30 mouse cellular contexts compared by ENCODE assay signal in the genomic region with DNA sequence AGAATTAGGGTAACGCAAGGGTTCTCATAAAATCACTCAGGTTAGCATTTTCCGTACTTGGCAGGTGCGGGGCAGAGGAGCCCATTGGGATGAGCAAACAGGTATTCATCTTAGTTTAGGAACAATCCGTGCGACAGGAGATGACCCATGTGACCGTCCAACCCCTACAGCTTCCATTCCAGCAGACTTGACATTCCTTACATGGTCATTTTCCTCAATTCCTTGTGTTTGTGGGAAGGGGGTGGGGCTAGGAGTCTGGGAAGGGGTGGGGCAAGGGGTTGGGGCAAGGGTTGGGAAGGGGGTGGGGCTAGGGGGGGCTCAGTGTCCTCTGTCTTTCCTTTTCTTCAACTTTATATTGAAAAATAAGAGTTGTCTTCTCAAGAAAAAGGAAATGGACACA. TPM values are rescaled to one million over a fixed set of nuclear protein-coding genes. Genes with fewer than 3 reads are reported as not detected.
DNase-seq lines count a peak whose midpoint lies in the region; ATAC-seq lines count a peak whose summit lies in the region.
"Had no signal": no experiment of that assay in that cellular context is flagged by ENCODE, and none has a peak within 500 bp of the region (broad histone marks: within the 10 kb centered on the region; RNA-seq: fewer than 3 reads in every experiment).

No protein-coding gene starts in this region.

- intact Hi-C loops in heart, postnatal 36 days (cut with DNase I), result no loop called here

- no peaks in the 10 kb centered on the region for H3K36me3 ChIP-seq in forebrain, embryonic 12.5 days (replicated peaks)
- no peaks in the 10 kb centered on the region for H3K36me3 ChIP-seq in forebrain, embryonic 13.5 days (ENCODE audit: poor library complexity, severe bottlenecking)
- no peaks in the 10 kb centered on the region for H3K36me3 ChIP-seq in heart, embryonic 15.5 days
- H3K36me3 ChIP-seq in midbrain, embryonic 11.5 days (ENCODE audit: control insufficient read depth, insufficient read depth, low read length), result no peaks in the 10 kb centered on the region
- no peaks in the 10 kb centered on the region for H3K36me3 ChIP-seq in midbrain, embryonic 16.5 days (ENCODE audit: control insufficient read depth, insufficient read depth, low read length)
- H3K36me3 ChIP-seq: embryonic facial prominence, embryonic 13.5 days; limb, embryonic 15.5 days; liver, embryonic 13.5 days; midbrain, embryonic 15.5 days; neural tube, embryonic 12.5 days had no signal

- no peaks in the 10 kb centered on the region for H3K9me3 ChIP-seq in forebrain, embryonic 12.5 days
- no peaks in the 10 kb centered on the region for H3K9me3 ChIP-seq in forebrain, embryonic 13.5 days (replicated peaks)
- no peaks in the 10 kb centered on the region for H3K9me3 ChIP-seq in heart, embryonic 15.5 days (replicated peaks)
- no peaks in the 10 kb centered on the region for H3K9me3 ChIP-seq in midbrain, embryonic 11.5 days (ENCODE audit: control insufficient read depth, low read length)
- H3K9me3 ChIP-seq in midbrain, embryonic 16.5 days (replicated peaks; ENCODE audit: control insufficient read depth, low read length, poor library complexity, severe bottlenecking), result no peaks in the 10 kb centered on the region
- H3K9me3 ChIP-seq: embryonic facial prominence, embryonic 13.5 days; limb, embryonic 15.5 days; liver, embryonic 13.5 days; megakaryocyte, embryonic 14.5 days; midbrain, embryonic 15.5 days; neural tube, embryonic 12.5 days had no signal

- peaks cover 26% of the 10 kb centered on the region for H3K4me1 ChIP-seq in forebrain, embryonic 12.5 days
- peaks cover 26% of the 10 kb centered on the region for H3K4me1 ChIP-seq in forebrain, embryonic 13.5 days
- H3K4me1 ChIP-seq in heart, embryonic 15.5 days (replicated peaks), result peaks cover 32% of the 10 kb centered on the region
- peaks cover 38% of the 10 kb centered on the region for H3K4me1 ChIP-seq in midbrain, embryonic 11.5 days (ENCODE audit: control insufficient read depth, insufficient read depth, low read length)
- H3K4me1 ChIP-seq in midbrain, embryonic 16.5 days (ENCODE audit: control insufficient read depth, insufficient read depth, low read length), result peaks cover 10% of the 10 kb centered on the region
- H3K4me1 ChIP-seq: megakaryocyte, embryonic 14.5 days had no signal

- H3K27me3 ChIP-seq in forebrain, embryonic 12.5 days, result no peaks in the 10 kb centered on the region; the same call in 1 of the 2 replicates
- no peaks in the 10 kb centered on the region for H3K27me3 ChIP-seq in forebrain, embryonic 13.5 days
- H3K27me3 ChIP-seq in heart, embryonic 15.5 days, result no peaks in the 10 kb centered on the region
- no peaks in the 10 kb centered on the region for H3K27me3 ChIP-seq in midbrain, embryonic 11.5 days (ENCODE audit: control insufficient read depth, insufficient read depth, low read length)
- H3K27me3 ChIP-seq in midbrain, embryonic 16.5 days (ENCODE audit: control insufficient read depth, insufficient read depth, low read depth, low read length), result no peaks in the 10 kb centered on the region
- H3K27me3 ChIP-seq: embryonic facial prominence, embryonic 13.5 days; limb, embryonic 15.5 days; midbrain, embryonic 15.5 days; neural tube, embryonic 12.5 days; Patski had no signal

- H3K4me3 ChIP-seq in forebrain, embryonic 12.5 days (replicated peaks), result no peak overlapping the region
- no peak overlapping the region for H3K4me3 ChIP-seq in forebrain, embryonic 13.5 days
- no peak overlapping the region for H3K4me3 ChIP-seq in heart, embryonic 15.5 days
- no peak overlapping the region for H3K4me3 ChIP-seq in midbrain, embryonic 11.5 days (ENCODE audit: low read depth, low read length)
- no peak overlapping the region for H3K4me3 ChIP-seq in midbrain, embryonic 16.5 days (ENCODE audit: low read depth, low read length)
- H3K4me3 ChIP-seq: embryonic facial prominence, embryonic 13.5 days; limb, embryonic 15.5 days; liver, embryonic 13.5 days; megakaryocyte, embryonic 14.5 days; midbrain, embryonic 15.5 days; neural tube, embryonic 12.5 days had no signal

- no peak for DNase-seq in heart, postnatal 36 days
- no peak for DNase-seq in midbrain, embryonic 11.5 days (ENCODE audit: low spot score, missing footprints)
- DNase-seq in neural tube, embryonic 10.5 days (ENCODE audit: extremely low spot score, low spot score), result no peak
- DNase-seq: adrenal gland, postnatal 25 days; cerebellum, adult 11-12 months; cerebellum, adult 9-11 months; gastrocnemius, postnatal 36 days; kidney, adult 8-10 months; kidney, postnatal 4 days; layer of hippocampus, postnatal 36 days; left cerebral cortex, postnatal 4 days; liver, embryonic 13.5 days; lung, adult 18-20 months; lung, postnatal 4 days; right cerebral cortex, adult 18-20 months; spleen, adult 18-20 months; thymus, postnatal 14 days had no signal

- H3K9ac ChIP-seq in forebrain, embryonic 12.5 days, result no peak overlapping the region
- H3K9ac ChIP-seq in forebrain, embryonic 13.5 days, result no peak overlapping the region
- H3K9ac ChIP-seq in heart, embryonic 15.5 days, result no peak overlapping the region
- H3K9ac ChIP-seq in midbrain, embryonic 11.5 days (ENCODE audit: low read length), result no peak overlapping the region
- no peak overlapping the region for H3K9ac ChIP-seq in midbrain, embryonic 16.5 days (ENCODE audit: low read depth, low read length)
- H3K9ac ChIP-seq: limb, embryonic 15.5 days; liver, embryonic 13.5 days; midbrain, embryonic 15.5 days; neural tube, embryonic 12.5 days had no signal

- H3K4me2 ChIP-seq in forebrain, embryonic 12.5 days, result no peak overlapping the region
- no peak overlapping the region for H3K4me2 ChIP-seq in forebrain, embryonic 13.5 days
- H3K4me2 ChIP-seq in heart, embryonic 15.5 days, result no peak overlapping the region
- H3K4me2 ChIP-seq in midbrain, embryonic 11.5 days, result no peak overlapping the region
- H3K4me2 ChIP-seq in midbrain, embryonic 16.5 days (ENCODE audit: low read length), result no peak overlapping the region
- H3K4me2 ChIP-seq: embryonic facial prominence, embryonic 13.5 days; limb, embryonic 15.5 days; liver, embryonic 13.5 days; midbrain, embryonic 15.5 days; neural tube, embryonic 12.5 days had no signal

- H3K27ac ChIP-seq in forebrain, embryonic 12.5 days, result peak overlapping the region; percentile 69
- H3K27ac ChIP-seq in forebrain, embryonic 13.5 days, result no peak overlapping the region
- peak overlapping the region; percentile 83; the same call in 1 of the 2 replicates for H3K27ac ChIP-seq in heart, embryonic 15.5 days
- peak overlapping the region; percentile 68 for H3K27ac ChIP-seq in midbrain, embryonic 11.5 days (ENCODE audit: low read depth, low read length)
- no peak overlapping the region for H3K27ac ChIP-seq in midbrain, embryonic 16.5 days (ENCODE audit: low read length)
- H3K27ac ChIP-seq: embryonic facial prominence, embryonic 13.5 days; kidney, postnatal 0 days; limb, embryonic 15.5 days; liver, embryonic 13.5 days; midbrain, embryonic 15.5 days; neural tube, embryonic 12.5 days had no signal

- 75% methylated on average over 6 of the region's 6 CpGs for WGBS in forebrain, embryonic 12.5 days
- WGBS in forebrain, embryonic 13.5 days, result 73% methylated on average over 6 of the region's 6 CpGs
- 91% methylated on average over 6 of the region's 6 CpGs for WGBS in heart, embryonic 15.5 days
- 63% methylated on average over 6 of the region's 6 CpGs for WGBS in midbrain, embryonic 11.5 days
- WGBS in midbrain, embryonic 16.5 days, result 67% methylated on average over 6 of the region's 6 CpGs

- ATAC-seq in forebrain, embryonic 12.5 days (ENCODE audit: low FRiP score), result no peak
- no peak for ATAC-seq in forebrain, embryonic 13.5 days
- no peak for ATAC-seq in heart, embryonic 15.5 days (replicated peaks; ENCODE audit: insufficient number of reproducible peaks, insufficient read depth, low FRiP score, low read depth)
- no peak for ATAC-seq in midbrain, embryonic 11.5 days (ENCODE audit: low FRiP score)
- no peak for ATAC-seq in midbrain, embryonic 16.5 days
- ATAC-seq: hindbrain, embryonic 16.5 days; lung, postnatal 0 days; Patski had no signal

RNA-seq across cellular contexts. Expression of a gene that starts 6.3 kb away (rescaled TPM):
- polyA plus RNA-seq in forebrain, embryonic 12.5 days (2016; fragmentation: Nextera tagmentation; extraction: Ambion mirVana), result 4.4 and 5.3 TPM in 2 replicates
- 5.3 and 7.4 TPM in 2 replicates for polyA plus RNA-seq in forebrain, embryonic 13.5 days (2015; fragmentation: Nextera tagmentation; extraction: Ambion mirVana)
- polyA plus RNA-seq in heart, embryonic 15.5 days (2015; fragmentation: Nextera tagmentation; extraction: Ambion mirVana), result 3.1 TPM in 2 replicates
- total RNA-seq in heart, postnatal 36 days (2021), result 10 to 100 TPM; 24.6 to 36.3 TPM
- polyA plus RNA-seq in midbrain, embryonic 11.5 days (2014; fragmentation: Nextera tagmentation; extraction: Ambion mirVana), result 4.8 TPM in 2 replicates
- polyA plus RNA-seq in midbrain, embryonic 16.5 days (2015; fragmentation: Nextera tagmentation; extraction: Ambion mirVana), result 5.5 and 5.6 TPM in 2 replicates

Comparison
In these comparisons a context has a peak if more than half of its experiments do, and no peak if none do; other contexts are left out.
1. H3K27ac ChIP-seq: peak in forebrain, embryonic 12.5 days (single experiment), heart, embryonic 15.5 days (single experiment) and midbrain, embryonic 11.5 days (single experiment); none in forebrain, embryonic 13.5 days (single experiment) and midbrain, embryonic 16.5 days (single experiment).